ENCODE assay signal across 9 mouse cellular contexts in the genomic region with DNA sequence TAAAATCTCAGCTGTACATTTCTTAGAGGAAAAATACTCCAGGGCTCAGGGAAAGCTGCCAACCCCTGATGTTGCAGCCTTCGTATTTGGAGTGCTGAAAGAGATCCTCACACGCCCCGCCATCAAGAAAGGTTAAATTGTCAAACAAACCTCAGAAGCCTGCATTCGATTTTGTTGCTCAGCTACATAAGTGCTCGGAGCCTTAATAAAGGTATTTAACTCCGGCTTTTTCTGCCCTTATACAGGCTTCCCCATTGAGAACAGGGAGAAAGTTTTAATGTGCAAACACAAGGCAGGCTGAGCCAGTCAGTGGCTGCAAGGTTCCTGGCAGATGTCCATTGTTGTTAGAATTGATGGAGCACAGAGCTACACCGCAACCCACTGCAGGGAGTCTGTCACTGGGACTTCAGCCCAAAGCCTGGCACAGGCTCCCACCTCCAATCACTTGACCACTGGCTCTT.
DNase-seq lines count a peak whose midpoint lies in the region; ATAC-seq and TF ChIP-seq lines count a peak whose summit lies in the region.
"Had no signal": no experiment of that assay in that cellular context is flagged by ENCODE, and none has a peak within 500 bp of the region (broad histone marks: within the 10 kb centered on the region; RNA-seq: fewer than 3 reads in every experiment).

No protein-coding gene starts in this region.

- DNase-seq in intestine, embryonic 14.5 days (ENCODE audit: low spot score) = peak; percentile 72
- DNase-seq in brain, embryonic 14.5 days (ENCODE audit: low read depth) = peak; percentile 89
- peak; percentile 43 to 59 for DNase-seq in cerebellum, postnatal 25 days
- DNase-seq in limb, embryonic 11.5 days (ENCODE audit: low spot score) = no peak
- no peak for DNase-seq in spleen, postnatal 36 days (ENCODE audit: low spot score in 2 of 2)
- DNase-seq in gastrocnemius, adult 18-20 months (ENCODE audit: low spot score) = no peak
- DNase-seq in frontal cortex, postnatal 25 days (ENCODE audit: low spot score in 2 of 2) = no peak

- no peaks in the 10 kb centered on the region for H3K27me3 ChIP-seq in intestine, embryonic 14.5 days (replicated peaks; ENCODE audit: control insufficient read depth, insufficient read depth, low read length)
- H3K27me3 ChIP-seq in intestine, postnatal 0 days (replicated peaks; ENCODE audit: control insufficient read depth, insufficient read depth, low read length) = no peaks in the 10 kb centered on the region
- no peaks in the 10 kb centered on the region for H3K27me3 ChIP-seq in limb, embryonic 11.5 days (ENCODE audit: control insufficient read depth, insufficient read depth, low read length)
- H3K27me3 ChIP-seq: neural tube, embryonic 12.5 days had no signal

- no peaks in the 10 kb centered on the region for H3K9me3 ChIP-seq in intestine, embryonic 14.5 days (ENCODE audit: control insufficient read depth, low read length)
- H3K9me3 ChIP-seq in intestine, postnatal 0 days (ENCODE audit: control insufficient read depth) = no peaks in the 10 kb centered on the region
- H3K9me3 ChIP-seq in limb, embryonic 11.5 days (ENCODE audit: control insufficient read depth, low read length) = no peaks in the 10 kb centered on the region
- H3K9me3 ChIP-seq: neural tube, embryonic 12.5 days had no signal

- peak overlapping the region; percentile 81 for H3K27ac ChIP-seq in intestine, embryonic 14.5 days (ENCODE audit: low read depth)
- no peak overlapping the region for H3K27ac ChIP-seq in intestine, postnatal 0 days (ENCODE audit: low read depth, low read length)
- H3K27ac ChIP-seq in limb, embryonic 11.5 days (replicated peaks; ENCODE audit: low read depth, low read length) = peak overlapping the region; percentile 74
- H3K27ac ChIP-seq: neural tube, embryonic 12.5 days had no signal

- WGBS in intestine, embryonic 14.5 days = 29% methylated on average over 7 of the region's 7 CpGs
- WGBS in intestine, postnatal 0 days = 44% methylated on average over 7 of the region's 7 CpGs
- 55% methylated on average over 7 of the region's 7 CpGs for WGBS in limb, embryonic 11.5 days

- no peaks in the 10 kb centered on the region for H3K36me3 ChIP-seq in intestine, embryonic 14.5 days (ENCODE audit: control insufficient read depth, insufficient read depth, low read length)
- H3K36me3 ChIP-seq in intestine, postnatal 0 days (ENCODE audit: control insufficient read depth, insufficient read depth) = no peaks in the 10 kb centered on the region
- no peaks in the 10 kb centered on the region for H3K36me3 ChIP-seq in limb, embryonic 11.5 days (ENCODE audit: control insufficient read depth, insufficient read depth, low read length)
- H3K36me3 ChIP-seq: neural tube, embryonic 12.5 days had no signal

- H3K4me1 ChIP-seq in intestine, embryonic 14.5 days (replicated peaks; ENCODE audit: control insufficient read depth, insufficient read depth, low read length) = peaks cover 28% of the 10 kb centered on the region
- H3K4me1 ChIP-seq in intestine, postnatal 0 days (replicated peaks; ENCODE audit: control insufficient read depth, insufficient read depth, low read length) = peaks cover 3% of the 10 kb centered on the region
- H3K4me1 ChIP-seq in limb, embryonic 11.5 days (ENCODE audit: control insufficient read depth, insufficient read depth, low read length) = peaks cover 24% of the 10 kb centered on the region

- peak; percentile 32; the same call in 1 of the 2 replicates for ATAC-seq in intestine, embryonic 14.5 days (replicated peaks; ENCODE audit: low FRiP score, low TSS enrichment, low read depth)
- no peak for ATAC-seq in intestine, postnatal 0 days
- ATAC-seq in limb, embryonic 11.5 days (ENCODE audit: insufficient number of reproducible peaks, low FRiP score, low TSS enrichment, low read depth) = no peak; the same call in 1 of the 2 replicates

- no peak overlapping the region for H3K4me3 ChIP-seq in intestine, embryonic 14.5 days (ENCODE audit: low read depth, low read length)
- H3K4me3 ChIP-seq in intestine, postnatal 0 days (ENCODE audit: low read depth, low read length) = no peak overlapping the region
- no peak overlapping the region for H3K4me3 ChIP-seq in limb, embryonic 11.5 days (ENCODE audit: low read depth, low read length)
- H3K4me3 ChIP-seq: neural tube, embryonic 12.5 days had no signal

- no peak for TF ChIP-seq CTCF in intestine, postnatal 0 days (IDR thresholded peaks at IDR 0.05; ENCODE audit: low read depth)
- no peak for TF ChIP-seq CTCF in brain, embryonic 14.5 days (IDR thresholded peaks at IDR 0.05; ENCODE audit: borderline replicate concordance, extremely low read depth, insufficient read depth, insufficient read length)

- H3K9ac ChIP-seq in intestine, embryonic 14.5 days (ENCODE audit: low read length) = no peak overlapping the region
- no peak overlapping the region for H3K9ac ChIP-seq in intestine, postnatal 0 days (ENCODE audit: low read depth, low read length)
- no peak overlapping the region for H3K9ac ChIP-seq in limb, embryonic 11.5 days (ENCODE audit: low read length)
- H3K9ac ChIP-seq: neural tube, embryonic 12.5 days had no signal

- no peak for TF ChIP-seq POLR2A in brain, embryonic 14.5 days (IDR thresholded peaks at IDR 0.05; ENCODE audit: borderline replicate concordance, extremely low read depth, insufficient read depth, insufficient read length, poor library complexity, severe bottlenecking)

- H3K4me2 ChIP-seq in intestine, embryonic 14.5 days (ENCODE audit: low read length) = 0 out of 2 replicates have a peak overlapping the region, but pooled peaks have one; percentile 12
- H3K4me2 ChIP-seq in intestine, postnatal 0 days (replicated peaks; ENCODE audit: low read depth) = no peak overlapping the region
- H3K4me2 ChIP-seq in limb, embryonic 11.5 days (ENCODE audit: low read depth, severe bottlenecking) = no peak overlapping the region
- H3K4me2 ChIP-seq: neural tube, embryonic 12.5 days had no signal

Comparison
In these comparisons a context has a peak if more than half of its experiments do, and no peak if none do; other contexts are left out.
1. DNase-seq: peak in intestine, embryonic 14.5 days (single experiment), brain, embryonic 14.5 days (single experiment) and cerebellum, postnatal 25 days (2 of 2); none in limb, embryonic 11.5 days (single experiment), spleen, postnatal 36 days (0 of 2), gastrocnemius, adult 18-20 months (single experiment) and frontal cortex, postnatal 25 days (0 of 2).